Mouse (Mus musculus) limb, embryonic 12.5 days (tissue): ENCODE results near the gene Evi2. TPM values are rescaled to one million over a fixed set of nuclear protein-coding genes. Genes with fewer than 3 reads are reported as not detected.

Experiments
- ATAC-seq: fragments of 200-750 bp; cut with Nextera tagmentation; 2 replicates; pipeline ENCODE4 v1.8.0; 2017; ENCODE audit warnings: low read depth, moderate TSS enrichment; ENCODE audit not compliant: insufficient number of reproducible peaks, insufficient read depth, low FRiP score, low TSS enrichment
- H3K27ac ChIP-seq: fragments of 300-500 bp; sonication (generic); 2 replicates; pipeline ENCODE4 v1.5.1; 2016; ENCODE audit warnings: mild to moderate bottlenecking, moderate library complexity
- H3K27me3 ChIP-seq: fragments of 300-500 bp; sonication (generic); 2 replicates; pipeline ENCODE4 v1.6.1; 2016; ENCODE audit warnings: mild to moderate bottlenecking, moderate library complexity
- H3K36me3 ChIP-seq: fragments of 300-500 bp; sonication (generic); 2 replicates; pipeline ENCODE4 v1.6.1; 2016; ENCODE audit warnings: mild to moderate bottlenecking, moderate library complexity
- H3K4me1 ChIP-seq: fragments of 300-500 bp; sonication (generic); replicated peaks from 2 replicates; pipeline ENCODE4 v1.6.1; 2016
- H3K4me2 ChIP-seq: fragments of 300-500 bp; sonication (generic); 2 replicates; pipeline ENCODE4 v1.6.1; 2016; ENCODE audit warnings: mild to moderate bottlenecking, moderate library complexity
- H3K4me3 ChIP-seq: fragments of 300-500 bp; sonication (generic); replicated peaks from 2 replicates; pipeline ENCODE4 v1.5.1; 2016; ENCODE audit warnings: mild to moderate bottlenecking
- H3K9ac ChIP-seq: fragments of 300-500 bp; sonication (generic); replicated peaks from 2 replicates; pipeline ENCODE4 v1.6.1; 2016; ENCODE audit warnings: mild to moderate bottlenecking, moderate library complexity
- H3K9me3 ChIP-seq: fragments of 300-500 bp; sonication (generic); 2 replicates; pipeline ENCODE4 v1.6.1; 2016; ENCODE audit warnings: mild to moderate bottlenecking, moderate library complexity
- WGBS: fragments of 180-500 bp; shearing (Covaris S2); methylation state at CpG from one replicate; pipeline ENCODE4 v1.1.7; 2016; 5-methylcytosine and 5-hydroxymethylcytosine counted together
- polyA plus RNA-seq: library from polyadenylated mRNA; unstranded; fragments of >200 nt; fragmentation: Nextera tagmentation; extraction: Ambion mirVana; gene quantifications from 2 replicates; pipeline ENCODE4 v1.2.1, GENCODE M21; 2016

The Evi2 gene
- polyA plus RNA-seq, 1 experiment from 2014 or later, result 1.2 TPM

DNA sequence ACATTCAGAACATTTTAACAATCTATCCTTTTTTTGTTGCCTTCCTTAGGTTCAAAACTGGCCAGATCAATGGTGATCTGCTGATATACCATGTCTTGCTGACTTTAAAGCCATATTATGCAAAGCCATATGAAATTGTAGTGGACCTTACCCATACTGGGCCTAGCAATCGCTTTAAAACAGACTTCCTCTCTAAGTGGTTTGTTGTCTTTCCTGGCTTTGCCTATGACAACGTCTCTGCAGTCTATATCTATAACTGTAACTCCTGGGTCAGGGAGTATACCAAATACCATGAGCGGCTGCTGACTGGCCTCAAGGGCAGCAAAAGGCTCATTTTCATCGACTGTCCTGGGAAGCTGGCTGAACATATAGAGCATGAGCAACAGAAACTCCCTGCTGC lies 5.2 kb upstream of the Evi2 start:
- no peak for ATAC-seq

DNA sequence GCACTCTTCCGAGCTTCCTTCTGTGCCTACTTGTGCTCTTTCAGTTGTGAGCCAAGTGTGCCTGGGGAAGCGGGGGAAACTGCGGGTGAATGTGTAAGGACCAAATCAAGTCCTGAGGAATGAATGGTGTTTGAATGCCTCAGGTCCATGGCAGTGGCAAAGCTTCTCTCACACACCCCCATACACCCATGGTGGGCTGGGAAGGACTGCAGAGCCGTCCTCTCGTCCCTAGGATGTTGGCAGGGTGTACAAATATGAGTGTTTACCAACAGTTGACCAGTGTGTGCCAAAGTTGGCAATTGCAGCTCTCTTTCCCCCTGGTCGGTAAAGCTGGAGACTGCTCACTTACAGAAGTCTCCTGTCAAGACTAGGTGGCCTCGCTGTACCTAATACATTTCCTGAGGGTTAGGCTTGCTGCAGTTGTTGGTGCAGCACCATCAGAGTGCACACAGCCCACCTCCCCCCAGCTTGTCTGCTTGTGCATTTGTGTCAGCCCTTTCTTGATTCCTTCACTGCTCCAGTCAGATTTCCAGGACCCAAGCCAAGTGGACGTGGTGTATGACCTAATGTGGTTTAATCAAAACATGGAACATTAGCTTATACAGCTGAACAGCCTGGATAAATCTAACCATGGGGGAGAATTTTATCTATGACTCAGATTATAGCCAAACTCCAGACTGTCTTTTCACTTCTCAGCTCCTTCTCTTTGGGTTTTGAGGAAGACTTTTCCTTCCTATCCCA lies 3.7 kb upstream of the Evi2 start:
- H3K4me1 ChIP-seq, result no peaks in the 10 kb centered on the region
- ATAC-seq, result no peak
- H3K36me3 ChIP-seq, result peaks cover 46% of the 10 kb centered on the region
- H3K4me3 ChIP-seq, result no peak overlapping the region
- H3K27me3 ChIP-seq, result no peaks in the 10 kb centered on the region
- H3K9ac ChIP-seq, result no peak overlapping the region
- 90% methylated on average over 8 of the region's 8 CpGs for WGBS
- no peak overlapping the region for H3K4me2 ChIP-seq
- H3K27ac ChIP-seq, result no peak overlapping the region
- no peaks in the 10 kb centered on the region for H3K9me3 ChIP-seq

More for the DNA sequence above, 5.2 kb upstream of the Evi2 start:
- Histone ChIP-seq H3K4me3 (no peak overlapping the region), H3K9me3 (no peaks in the 10 kb centered on the region), H3K27me3 (no peaks in the 10 kb centered on the region), H3K4me2 (no peak overlapping the region), H3K4me1 (no peaks in the 10 kb centered on the region), H3K36me3 (peaks cover 50% of the 10 kb centered on the region), H3K9ac (no peak overlapping the region), H3K27ac (no peak overlapping the region)
- 88% methylated on average over 4 of the region's 4 CpGs for WGBS

DNA sequence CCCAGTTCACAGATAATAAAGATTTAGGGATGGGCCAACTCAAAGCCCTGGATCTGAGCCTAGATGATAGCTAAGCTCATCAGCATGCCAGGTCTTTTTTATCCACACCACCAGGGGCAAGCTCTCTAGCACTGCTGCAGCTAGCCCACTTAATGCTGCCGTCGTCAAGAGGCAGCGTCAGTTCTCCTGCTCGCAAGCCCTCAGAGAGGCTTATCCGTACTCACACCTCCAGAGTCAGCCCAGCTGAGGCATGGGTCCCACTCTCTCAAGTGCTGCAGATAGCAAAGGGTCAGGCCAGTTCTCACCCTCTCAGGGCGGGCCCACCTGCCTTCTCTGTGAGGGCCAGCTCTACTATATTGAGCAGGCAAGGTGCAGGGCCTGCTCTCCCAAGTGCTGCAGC lies 2.9 kb upstream of the Evi2 start:
- no peak overlapping the region for H3K27ac ChIP-seq
- no peak overlapping the region for H3K4me3 ChIP-seq
- H3K27me3 ChIP-seq, result no peaks in the 10 kb centered on the region
- ATAC-seq, result no peak
- peaks cover 54% of the 10 kb centered on the region for H3K36me3 ChIP-seq
- no peak overlapping the region for H3K9ac ChIP-seq
- WGBS, result 77% methylated on average over 6 of the region's 6 CpGs
- no peaks in the 10 kb centered on the region for H3K4me1 ChIP-seq
- no peak overlapping the region for H3K4me2 ChIP-seq
- no peaks in the 10 kb centered on the region for H3K9me3 ChIP-seq

DNA sequence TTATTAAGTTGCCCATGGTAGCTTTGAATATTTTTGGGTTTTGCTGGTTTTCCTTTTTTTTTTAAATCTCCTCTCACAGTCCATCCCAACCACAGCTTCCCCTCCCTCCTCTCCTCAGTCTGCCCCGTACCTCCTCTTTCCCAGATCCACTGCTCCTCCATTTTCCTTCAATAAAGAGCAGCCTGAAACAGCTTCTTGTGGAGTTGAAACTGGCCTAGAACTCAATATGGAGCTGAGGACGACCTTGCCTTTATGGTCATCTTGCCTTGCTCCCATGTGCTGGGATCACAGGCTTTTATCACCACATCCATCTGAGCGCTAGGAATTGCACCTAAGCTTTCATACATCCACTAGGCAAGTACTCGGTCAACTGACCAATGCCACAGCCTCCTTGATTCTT lies 1.1 kb upstream of the Evi2 start:
- no peaks in the 10 kb centered on the region for H3K9me3 ChIP-seq
- peaks cover 58% of the 10 kb centered on the region for H3K36me3 ChIP-seq
- no peak overlapping the region for H3K4me3 ChIP-seq
- H3K27me3 ChIP-seq, result no peaks in the 10 kb centered on the region
- no peak overlapping the region for H3K4me2 ChIP-seq
- no peaks in the 10 kb centered on the region for H3K4me1 ChIP-seq
- 89% methylated on average over 4 of the region's 4 CpGs for WGBS
- no peak for ATAC-seq
- H3K27ac ChIP-seq, result no peak overlapping the region
- no peak overlapping the region for H3K9ac ChIP-seq

DNA sequence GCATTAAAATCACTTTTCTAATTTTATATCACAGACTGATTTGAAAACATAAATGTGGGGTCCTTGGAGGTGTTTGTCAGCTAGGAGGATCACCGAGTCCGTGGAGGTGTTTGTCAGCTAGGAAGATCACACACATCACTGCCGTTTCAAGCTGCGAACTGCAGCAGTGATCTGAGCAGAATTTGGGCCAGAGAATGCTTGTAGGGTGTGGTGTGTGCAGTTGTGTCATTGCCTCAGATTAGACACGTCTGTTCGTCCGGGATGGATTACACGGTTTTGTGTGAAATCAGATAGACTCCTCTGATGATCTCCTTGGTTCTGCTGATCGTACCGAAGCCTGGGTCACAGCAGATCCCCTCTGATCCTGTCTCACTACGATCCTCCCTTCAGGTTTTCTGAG lies 385 bp upstream of the Evi2 start:
- WGBS, result 89% methylated on average over 11 of the region's 11 CpGs
- no peaks in the 10 kb centered on the region for H3K9me3 ChIP-seq
- H3K27me3 ChIP-seq, result no peaks in the 10 kb centered on the region
- H3K36me3 ChIP-seq, result peaks cover 53% of the 10 kb centered on the region
- H3K4me1 ChIP-seq, result no peaks in the 10 kb centered on the region
- no peak overlapping the region for H3K9ac ChIP-seq
- no peak overlapping the region for H3K4me3 ChIP-seq
- no peak for ATAC-seq
- no peak overlapping the region for H3K27ac ChIP-seq
- no peak overlapping the region for H3K4me2 ChIP-seq

DNA sequence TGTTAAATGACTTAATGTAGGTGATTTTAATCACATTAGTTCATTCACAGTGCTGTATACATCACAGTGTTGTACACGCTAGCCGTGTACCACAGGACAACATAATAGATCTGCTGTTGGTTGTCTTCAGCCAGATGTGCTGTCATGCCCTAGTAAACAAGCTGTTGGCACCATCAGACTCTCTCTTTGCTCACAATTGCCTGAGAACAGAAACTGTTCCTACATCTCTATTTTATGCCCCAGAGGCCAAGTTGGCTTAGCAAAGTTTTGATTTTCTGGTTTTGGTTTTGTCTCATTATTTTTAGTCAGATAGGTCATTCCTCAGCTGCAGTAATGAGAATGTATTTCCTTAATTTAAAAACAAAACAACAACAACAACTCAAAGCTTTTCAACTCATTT lies 653 bp downstream of the Evi2 start:
- H3K27ac ChIP-seq, result no peak overlapping the region
- H3K36me3 ChIP-seq, result peaks cover 49% of the 10 kb centered on the region
- H3K4me2 ChIP-seq, result no peak overlapping the region
- 93% methylated on average over 2 of the region's 2 CpGs for WGBS
- no peak for ATAC-seq
- no peaks in the 10 kb centered on the region for H3K4me1 ChIP-seq
- no peak overlapping the region for H3K4me3 ChIP-seq
- H3K9me3 ChIP-seq, result no peaks in the 10 kb centered on the region
- H3K9ac ChIP-seq, result no peak overlapping the region
- no peaks in the 10 kb centered on the region for H3K27me3 ChIP-seq

DNA sequence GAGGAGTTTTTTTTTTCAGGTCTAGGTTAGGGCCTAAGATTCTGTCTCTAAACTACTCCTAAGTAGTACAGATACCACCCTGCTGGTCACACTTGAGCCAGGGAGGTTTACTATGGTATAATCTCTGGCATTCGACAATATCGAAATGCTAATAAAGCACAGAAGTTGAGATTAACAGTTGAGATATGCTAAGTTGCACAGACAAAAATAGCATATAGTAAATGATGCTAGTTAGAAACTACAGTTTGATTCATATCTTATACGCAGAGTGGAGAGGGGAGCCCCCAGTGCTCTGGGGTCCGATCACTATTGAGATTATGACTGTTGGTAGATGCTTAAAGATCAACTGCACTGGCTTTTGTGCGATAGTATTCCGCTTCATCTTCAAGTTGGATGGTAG lies 1.2 kb downstream of the Evi2 start:
- no peak overlapping the region for H3K4me2 ChIP-seq
- H3K36me3 ChIP-seq, result peaks cover 48% of the 10 kb centered on the region
- no peak overlapping the region for H3K4me3 ChIP-seq
- WGBS, result 92% methylated on average over 6 of the region's 6 CpGs
- no peaks in the 10 kb centered on the region for H3K9me3 ChIP-seq
- no peak overlapping the region for H3K27ac ChIP-seq
- no peaks in the 10 kb centered on the region for H3K27me3 ChIP-seq
- H3K9ac ChIP-seq, result no peak overlapping the region
- H3K4me1 ChIP-seq, result no peaks in the 10 kb centered on the region
- ATAC-seq, result no peak

DNA sequence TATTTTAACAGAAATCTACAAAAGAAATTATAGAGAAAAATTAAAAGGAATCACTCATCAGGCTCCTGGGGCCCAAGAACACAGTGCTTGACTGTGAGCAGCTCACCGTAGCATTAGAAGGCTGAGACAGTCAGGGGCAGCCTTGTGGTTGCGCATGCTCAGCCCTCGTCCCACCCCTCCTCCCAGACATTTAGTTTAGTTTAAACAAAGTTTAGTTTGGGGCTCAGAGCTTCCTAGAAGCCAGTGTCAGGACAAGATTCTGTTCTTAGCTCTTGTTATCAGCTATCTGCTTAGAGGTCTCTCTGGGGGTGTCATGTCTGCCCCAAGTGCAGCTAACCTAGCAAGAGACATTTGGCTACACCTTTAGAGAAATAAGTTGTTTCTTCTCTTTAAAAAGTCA lies 1.8 kb downstream of the Evi2 start:
- H3K36me3 ChIP-seq, result peaks cover 50% of the 10 kb centered on the region
- H3K27me3 ChIP-seq, result no peaks in the 10 kb centered on the region
- no peak overlapping the region for H3K9ac ChIP-seq
- 88% methylated on average over 3 of the region's 3 CpGs for WGBS
- no peak for ATAC-seq
- H3K4me1 ChIP-seq, result no peaks in the 10 kb centered on the region
- H3K27ac ChIP-seq, result no peak overlapping the region
- H3K4me3 ChIP-seq, result no peak overlapping the region
- H3K4me2 ChIP-seq, result no peak overlapping the region
- no peaks in the 10 kb centered on the region for H3K9me3 ChIP-seq

DNA sequence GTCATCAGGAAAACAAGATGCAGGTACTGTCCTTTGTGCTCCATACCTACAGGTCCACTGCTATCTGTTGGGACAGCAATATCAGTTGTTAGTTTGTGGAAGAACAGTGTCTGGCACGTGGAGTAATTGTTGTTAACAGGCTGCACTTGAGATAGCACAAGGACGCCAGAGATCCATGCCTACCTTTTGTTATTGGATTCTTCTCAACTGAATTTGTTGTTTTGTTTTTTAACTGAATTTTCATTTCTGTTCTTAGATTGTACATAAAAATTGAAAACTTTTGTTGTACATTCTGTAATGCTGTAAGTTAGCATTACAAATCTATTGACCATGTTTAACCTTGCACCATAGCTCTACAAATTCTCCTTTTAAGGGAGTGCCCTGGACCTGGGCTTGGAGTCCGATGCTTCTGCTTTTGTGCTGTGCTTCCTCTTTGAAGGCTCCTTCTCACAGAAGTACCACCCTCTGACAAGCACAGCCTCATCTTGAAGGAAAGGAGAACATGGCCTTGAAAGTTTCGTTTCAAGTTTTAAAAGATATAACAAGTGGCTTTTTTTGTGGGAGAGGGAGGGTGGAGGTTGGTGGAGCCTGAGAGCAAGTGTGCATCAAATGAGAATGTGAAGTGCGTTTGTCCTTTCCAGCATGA lies 2.5 kb downstream of the Evi2 start:
- peaks cover 48% of the 10 kb centered on the region for H3K36me3 ChIP-seq

DNA sequence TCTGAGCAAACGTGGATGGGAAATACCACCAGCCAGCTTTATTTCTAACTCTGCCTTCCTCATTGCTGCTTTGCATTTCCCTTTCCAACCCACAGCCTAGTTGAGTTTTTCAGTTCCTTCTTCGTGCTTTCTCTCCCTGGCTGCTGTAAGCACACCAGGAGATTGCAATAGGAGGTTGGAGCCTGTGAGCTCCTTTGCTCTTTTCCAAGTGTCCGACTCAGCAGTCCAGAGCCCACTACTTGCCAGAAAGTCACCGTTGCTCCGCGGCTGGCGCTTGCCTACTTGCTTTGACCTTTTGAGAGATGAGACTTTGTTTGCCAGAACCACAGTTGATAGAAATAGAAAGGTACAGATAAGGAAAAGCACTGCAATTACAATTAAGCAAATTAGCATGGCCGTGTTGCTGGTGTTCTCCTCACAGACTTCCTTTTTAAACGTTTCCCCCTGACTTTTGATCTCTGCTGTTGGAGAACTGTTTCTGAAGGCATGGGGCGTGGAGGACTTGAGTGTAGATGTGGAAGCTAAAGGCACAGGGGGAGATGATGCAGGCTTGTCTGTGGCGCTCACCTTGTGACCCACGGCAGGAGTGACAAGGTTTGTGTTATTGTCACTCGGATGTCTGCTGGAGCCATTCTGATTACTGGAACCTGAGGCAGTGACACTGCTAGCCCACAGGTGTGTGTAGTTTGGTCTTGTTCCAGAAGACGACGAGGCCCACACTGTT lies 3.2 kb downstream of the Evi2 start:
- no peak overlapping the region for H3K27ac ChIP-seq
- no peak overlapping the region for H3K4me2 ChIP-seq
- peaks cover 44% of the 10 kb centered on the region for H3K36me3 ChIP-seq
- WGBS, result 79% methylated on average over 15 of the region's 15 CpGs
- no peaks in the 10 kb centered on the region for H3K9me3 ChIP-seq
- no peak overlapping the region for H3K9ac ChIP-seq
- ATAC-seq, result no peak
- no peaks in the 10 kb centered on the region for H3K27me3 ChIP-seq
- H3K4me3 ChIP-seq, result no peak overlapping the region
- H3K4me1 ChIP-seq, result no peaks in the 10 kb centered on the region

More for the DNA sequence above, 2.5 kb downstream of the Evi2 start:
- H3K9ac ChIP-seq, result no peak overlapping the region
- no peak overlapping the region for H3K4me3 ChIP-seq
- WGBS, result 90% methylated on average over 5 of the region's 5 CpGs
- no peaks in the 10 kb centered on the region for H3K27me3 ChIP-seq
- ATAC-seq, result no peak
- H3K4me2 ChIP-seq, result no peak overlapping the region
- no peak overlapping the region for H3K27ac ChIP-seq
- H3K9me3 ChIP-seq, result no peaks in the 10 kb centered on the region
- H3K4me1 ChIP-seq, result no peaks in the 10 kb centered on the region

DNA sequence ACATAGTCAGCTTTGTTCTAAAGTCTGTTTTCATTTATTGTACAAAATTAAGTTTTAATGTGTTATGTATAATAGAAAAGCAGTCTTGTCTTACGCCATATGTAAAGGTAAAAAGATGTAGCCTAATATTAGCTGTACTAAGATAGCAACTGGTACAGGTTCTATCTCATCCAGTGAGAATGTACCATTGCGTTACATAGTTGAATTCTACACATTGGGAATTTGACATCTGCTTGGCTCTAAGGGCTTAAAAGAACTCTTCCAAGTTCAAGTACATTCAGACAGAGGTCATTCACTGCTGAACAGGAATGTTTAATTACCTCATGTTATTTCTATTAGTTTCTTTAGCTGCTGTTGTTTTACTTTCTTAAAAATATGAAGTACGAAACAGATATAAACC lies 3.8 kb downstream of the Evi2 start:
- Histone ChIP-seq H3K4me3 (no peak overlapping the region), H3K27me3 (no peaks in the 10 kb centered on the region), H3K9me3 (no peaks in the 10 kb centered on the region), H3K36me3 (peaks cover 40% of the 10 kb centered on the region), H3K9ac (no peak overlapping the region), H3K4me1 (no peaks in the 10 kb centered on the region), H3K4me2 (no peak overlapping the region), H3K27ac (no peak overlapping the region)
- WGBS, result 95% methylated on average over 3 of the region's 3 CpGs
- ATAC-seq, result no peak
